Mouse (Mus musculus) stomach, postnatal 0 days (tissue): ENCODE results near the gene Icam5. TPM values are rescaled to one million over a fixed set of nuclear protein-coding genes. Genes with fewer than 3 reads are reported as not detected.
"Not testable (repeated sequence)": the region's sequence is repeated elsewhere in the genome, so short reads cannot be mapped to it uniquely, and the experiment has no call there.

Experiments
- ATAC-seq: fragments of 200-750 bp; cut with Nextera tagmentation; 2 replicates; pipeline ENCODE4 v1.8.0; 2017; ENCODE audit not compliant: low FRiP score, low TSS enrichment
- DNase-seq: peaks from one replicate; pipeline ENCODE4 v3.0.0-alpha.2; 2016; ENCODE audit warnings: low spot score
- H3K27ac ChIP-seq: fragments of 300-500 bp; sonication (generic); replicated peaks from 2 replicates; pipeline ENCODE4 v1.5.1; 2014; ENCODE audit warnings: mild to moderate bottlenecking, control low read depth
- H3K27me3 ChIP-seq: fragments of 300-500 bp; sonication (generic); 2 replicates; pipeline ENCODE4 v1.6.1; 2014; ENCODE audit warnings: low read length; ENCODE audit not compliant: control insufficient read depth, insufficient read depth
- H3K36me3 ChIP-seq: fragments of 300-500 bp; sonication (generic); 2 replicates; pipeline ENCODE4 v1.6.1; 2014; ENCODE audit warnings: low read length, mixed read lengths; ENCODE audit not compliant: control insufficient read depth, insufficient read depth
- H3K4me1 ChIP-seq: fragments of 300-500 bp; sonication (generic); replicated peaks from 2 replicates; pipeline ENCODE4 v1.6.1; 2014; ENCODE audit warnings: antibody characterized with exemption; ENCODE audit not compliant: control insufficient read depth, insufficient read depth
- H3K4me2 ChIP-seq: fragments of 300-500 bp; sonication (generic); replicated peaks from 2 replicates; pipeline ENCODE4 v1.6.1; 2014; ENCODE audit warnings: low read depth, mild to moderate bottlenecking, control low read depth, moderate library complexity
- H3K4me3 ChIP-seq: fragments of 300-500 bp; sonication (generic); 2 replicates; pipeline ENCODE4 v1.5.1; 2014; ENCODE audit warnings: low read depth, low read length, control low read depth
- H3K9ac ChIP-seq: fragments of 300-500 bp; sonication (generic); 2 replicates; pipeline ENCODE4 v1.6.1; 2014; ENCODE audit warnings: mild to moderate bottlenecking, low read length, control low read depth, mixed read lengths
- H3K9me3 ChIP-seq: fragments of 300-500 bp; sonication (generic); 2 replicates; pipeline ENCODE4 v1.6.1; 2016; ENCODE audit warnings: low read length; ENCODE audit not compliant: control insufficient read depth
- CTCF ChIP-seq: IDR thresholded peaks from 2 replicates; pipeline ENCODE4 v1.5.1; 2016; ENCODE audit warnings: antibody characterized with exemption, low read depth, mild to moderate bottlenecking, moderate library complexity
- EP300 ChIP-seq: optimal IDR thresholded peaks from 2 replicates; pipeline ENCODE3; 2016; ENCODE audit warnings: antibody characterized with exemption
- WGBS: fragments of 180-500 bp; shearing (Covaris S2); extraction: QIAGEN DNeasy Blood & Tissue Kit; methylation state at CpG from one replicate; pipeline ENCODE4 v1.1.7; 2014; 5-methylcytosine and 5-hydroxymethylcytosine counted together
- polyA plus RNA-seq: library from polyadenylated mRNA; unstranded; fragments of >200 nt; fragmentation: Nextera tagmentation; extraction: Ambion mirVana; gene quantifications from 2 replicates; pipeline ENCODE4 v1.2.1, GENCODE M21; 2015

Gene Icam5
- polyA plus RNA-seq, 1 experiment from 2014 or later, result 0.27 TPM

DNA sequence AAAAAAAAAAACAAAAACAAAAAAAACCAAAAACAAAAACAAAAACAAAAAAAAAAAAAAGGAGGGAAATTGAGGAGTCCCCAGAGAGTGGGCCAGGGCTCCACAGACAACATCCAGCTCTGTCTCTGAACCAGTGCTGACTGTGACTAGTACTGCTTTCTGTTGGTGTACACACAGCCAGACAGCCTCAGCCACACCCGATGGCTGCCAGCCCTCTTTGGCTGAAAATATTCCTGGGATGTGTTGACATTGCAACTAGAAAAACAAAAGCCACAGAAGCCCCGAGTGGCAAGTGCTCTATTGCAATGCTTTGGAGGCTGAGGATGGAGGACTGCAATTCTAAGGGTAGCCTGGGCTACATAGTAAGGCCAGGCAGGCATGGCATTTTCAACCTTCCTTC lies 21.5 kb upstream of the Icam5 start:
- H3K4me3 ChIP-seq, result no peak overlapping the region
- H3K36me3 ChIP-seq, result peaks cover 13% of the 10 kb centered on the region
- H3K9ac ChIP-seq, result no peak overlapping the region
- H3K4me2 ChIP-seq, result no peak overlapping the region
- no peak for ATAC-seq
- no peaks in the 10 kb centered on the region for H3K4me1 ChIP-seq
- no peaks in the 10 kb centered on the region for H3K27me3 ChIP-seq
- no peak for TF ChIP-seq CTCF
- no peak for TF ChIP-seq EP300
- H3K9me3 ChIP-seq, result no peaks in the 10 kb centered on the region
- WGBS, result 31% methylated on average over 2 of the region's 2 CpGs
- no peak for DNase-seq
- no peak overlapping the region for H3K27ac ChIP-seq

DNA sequence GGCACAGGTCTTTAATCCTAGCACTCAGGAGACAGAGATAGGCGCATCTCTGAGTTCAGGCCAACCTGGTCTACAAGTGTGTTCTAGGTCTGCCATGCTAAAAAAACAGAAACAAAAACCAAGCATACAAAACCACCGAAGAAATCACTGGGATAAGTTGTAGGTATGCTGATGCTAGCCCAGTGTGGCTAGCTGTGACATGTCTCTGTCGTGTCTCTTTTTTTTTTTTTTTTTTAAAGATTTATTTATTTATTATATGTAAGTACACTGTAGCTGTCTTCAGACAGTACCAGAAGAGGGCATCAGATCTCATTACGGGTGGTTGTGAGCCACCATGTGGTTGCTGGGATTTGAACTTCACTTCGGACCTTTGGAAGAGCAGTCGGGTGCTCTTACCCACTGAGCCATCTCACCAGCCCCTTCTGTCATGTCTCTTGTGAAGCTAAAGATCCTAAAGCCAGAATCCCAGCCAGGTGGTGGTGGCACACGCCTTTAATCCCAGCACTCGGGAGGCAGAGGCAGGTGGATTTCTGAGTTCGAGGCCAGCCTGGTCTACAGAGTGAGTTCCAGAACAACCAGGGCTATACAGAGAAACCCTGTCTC lies 20.8 kb upstream of the Icam5 start:
- WGBS, result 67% methylated on average over 9 of the region's 9 CpGs
- not testable (repeated sequence) for H3K27ac ChIP-seq

DNA sequence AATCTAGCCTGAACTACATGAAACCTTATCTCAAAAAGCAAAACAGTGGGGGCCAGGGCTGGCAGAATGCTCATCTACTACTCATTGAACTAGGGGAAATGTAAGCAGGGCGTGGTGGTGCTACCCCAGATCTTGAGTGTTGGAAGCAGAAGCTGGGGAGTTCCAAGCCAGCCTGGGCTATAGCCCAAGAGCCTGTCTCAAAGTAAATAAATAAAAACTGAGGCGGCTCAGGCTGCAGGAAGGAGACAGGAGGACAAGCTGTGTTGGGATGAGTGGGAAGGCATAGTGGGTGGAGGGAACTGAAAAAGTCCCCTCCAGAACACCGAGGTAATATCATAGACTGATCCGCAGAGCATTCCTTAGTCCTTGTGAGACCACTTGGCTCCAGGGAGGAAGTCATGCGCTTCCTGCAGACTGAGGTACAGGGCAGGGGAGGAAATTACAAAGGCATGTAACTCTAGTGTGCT lies 20.0 kb upstream of the Icam5 start:
- DNase-seq (no peak), ATAC-seq (no peak)
- Histone ChIP-seq H3K27ac (peak overlapping the region; percentile 56), H3K4me2 (no peak overlapping the region), H3K4me3 (no peak overlapping the region), H3K9me3 (no peaks in the 10 kb centered on the region), H3K36me3 (peaks cover 10% of the 10 kb centered on the region), H3K9ac (no peak overlapping the region), H3K27me3 (no peaks in the 10 kb centered on the region), H3K4me1 (no peaks in the 10 kb centered on the region)
- 34% methylated on average over 5 of the region's 5 CpGs for WGBS
- TF ChIP-seq EP300 (no peak), CTCF (no peak)

More for the DNA sequence above, 20.8 kb upstream of the Icam5 start:
- not testable (repeated sequence) for H3K4me3 ChIP-seq, H3K4me1 ChIP-seq, DNase-seq, ATAC-seq, H3K9ac ChIP-seq, H3K9me3 ChIP-seq, H3K4me2 ChIP-seq, H3K27me3 ChIP-seq
- peaks cover 13% of the 10 kb centered on the region for H3K36me3 ChIP-seq
- TF ChIP-seq CTCF, result 0 out of 2 replicates have a peak, but pooled peaks have one; percentile 19

DNA sequence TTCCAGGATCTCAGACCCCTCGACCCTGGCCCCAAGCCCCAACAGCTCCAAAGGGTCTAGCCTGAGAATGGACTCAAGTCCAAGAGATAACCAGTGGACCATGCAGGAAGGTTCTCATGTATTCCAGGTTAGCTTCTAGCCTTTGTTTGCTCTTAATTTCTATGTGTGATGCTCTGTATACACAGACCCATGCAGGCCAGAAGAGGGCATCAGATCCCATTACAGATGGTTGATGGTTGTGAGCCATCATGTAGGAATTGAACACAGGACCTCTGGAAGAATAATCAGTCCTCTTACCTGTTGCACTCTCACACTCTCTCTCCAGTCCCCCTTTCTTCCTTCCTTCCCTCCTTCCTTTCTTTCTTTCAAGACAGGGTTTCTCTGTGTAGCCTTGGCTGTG lies 19.5 kb upstream of the Icam5 start:
- Histone ChIP-seq H3K36me3 (peaks cover 5% of the 10 kb centered on the region), H3K27ac (peak overlapping the region; percentile 56; the same call in 1 of the 2 replicates), H3K4me2 (no peak overlapping the region), H3K9ac (no peak overlapping the region), H3K4me3 (no peak overlapping the region), H3K27me3 (no peaks in the 10 kb centered on the region), H3K9me3 (no peaks in the 10 kb centered on the region), H3K4me1 (no peaks in the 10 kb centered on the region)
- no peak for TF ChIP-seq EP300
- TF ChIP-seq CTCF, result peak; percentile 47
- ATAC-seq (no peak), DNase-seq (no peak)
- 40% methylated on average over 1 of the region's 1 CpGs for WGBS

DNA sequence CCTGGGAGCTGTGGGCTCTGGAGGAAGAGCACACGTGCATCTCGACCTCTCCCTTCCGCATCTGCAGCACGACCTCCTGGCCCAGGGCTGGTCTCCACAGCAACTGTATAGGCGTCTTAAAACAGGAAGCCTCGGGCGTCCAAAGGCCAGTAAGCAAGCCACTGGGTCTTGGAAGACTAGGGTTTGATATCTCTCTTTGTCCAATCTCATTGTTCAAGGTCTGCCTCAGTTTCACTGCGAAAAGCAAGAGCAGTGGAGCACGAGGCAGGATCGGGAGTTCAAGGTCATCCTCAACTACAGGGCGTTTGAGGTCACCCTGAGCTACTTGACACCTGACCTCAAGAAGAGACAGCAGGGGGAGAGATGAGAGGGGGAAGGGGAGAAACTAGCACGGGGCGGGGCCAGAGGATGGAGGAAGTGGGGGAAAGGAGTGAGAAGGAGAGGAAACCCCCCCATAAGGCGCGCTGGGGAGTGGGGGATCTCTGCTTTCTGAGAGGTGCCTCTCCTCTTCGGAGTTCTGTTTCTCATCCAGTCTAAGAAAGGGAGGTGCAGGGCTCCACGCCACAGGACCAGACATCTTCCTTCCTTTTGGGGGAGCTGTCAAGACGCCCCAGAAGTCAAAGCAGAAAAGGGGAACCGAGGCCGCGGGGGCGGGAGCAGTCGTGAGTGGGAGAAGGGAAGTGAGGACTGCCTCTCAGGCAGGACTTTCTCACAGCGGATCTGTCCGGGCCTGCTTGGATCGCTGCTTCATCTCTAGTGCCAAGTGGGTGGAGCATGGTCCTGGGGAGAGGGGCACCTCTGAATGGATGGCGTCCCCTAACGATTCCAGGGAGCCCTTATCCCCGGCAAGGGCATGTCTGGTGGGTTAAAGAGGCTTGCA lies 16.9 kb upstream of the Icam5 start:
- peak; percentile 37 for DNase-seq

More for the DNA sequence above, 16.9 kb upstream of the Icam5 start:
- no peaks in the 10 kb centered on the region for H3K4me1 ChIP-seq
- no peaks in the 10 kb centered on the region for H3K27me3 ChIP-seq
- peak overlapping the region; percentile 45 for H3K27ac ChIP-seq
- WGBS, result 9% methylated on average over 29 of the region's 29 CpGs
- peak overlapping the region; percentile 50 for H3K9ac ChIP-seq
- H3K36me3 ChIP-seq, result no peaks in the 10 kb centered on the region
- no peak for TF ChIP-seq CTCF
- no peak for TF ChIP-seq EP300
- peak overlapping the region; percentile 41 for H3K4me3 ChIP-seq
- H3K4me2 ChIP-seq, result peak overlapping the region; percentile 69
- no peaks in the 10 kb centered on the region for H3K9me3 ChIP-seq
- ATAC-seq, result peak; percentile 37; the same call in 1 of the 2 replicates
